Mouse (Mus musculus) G1E (cell line): ENCODE measurements at regions not wholly inside any gene's neighbourhood (a gene's known extent, or its start where the extent isn't known, plus 50 kb on each side); places are given as distances from the start of the nearest gene placed in this dataset.

Experiments
- ATAC-seq: 2 replicates; pipeline ENCODE4 v1.8.0; 2016; ENCODE audit warnings: mild to moderate bottlenecking; ENCODE audit not compliant: insufficient number of reproducible peaks, poor library complexity, low FRiP score, severe bottlenecking; ENCODE audit errors: extremely low read depth
- DNase-seq: peaks from one replicate; pipeline ENCODE4 v3.0.0; 2012; ENCODE audit warnings: low spot score
- H3K27me3 ChIP-seq: 2 replicates; pipeline ENCODE4 v1.6.1; 2012; ENCODE audit warnings: mild to moderate bottlenecking, low read length, inconsistent platforms; ENCODE audit not compliant: insufficient read depth
- H3K36me3 ChIP-seq: replicated peaks from 2 replicates; pipeline ENCODE3; 2012; ENCODE audit warnings: mild to moderate bottlenecking, inconsistent platforms
- H3K4me1 ChIP-seq: 2 replicates; pipeline ENCODE4 v1.6.1; 2012; ENCODE audit warnings: low read depth, low read length, inconsistent platforms, mixed read lengths; ENCODE audit not compliant: insufficient read depth
- H3K4me3 ChIP-seq: 2 replicates; pipeline ENCODE4 v1.5.1; 2012; ENCODE audit warnings: low read depth, mild to moderate bottlenecking, inconsistent platforms, low read length, moderate library complexity, mixed read lengths
- H3K9me3 ChIP-seq: replicated peaks from 2 replicates; pipeline ENCODE4 v1.6.1; 2012; ENCODE audit warnings: inconsistent platforms
- CTCF ChIP-seq: IDR thresholded peaks from 2 replicates; pipeline ENCODE4 v1.5.1; 2012; ENCODE audit warnings: low read depth, low read length, inconsistent platforms, mixed read lengths
- GATA1 ChIP-seq: IDR thresholded peaks from 2 replicates; pipeline ENCODE4 v1.6.1; 2012; ENCODE audit warnings: borderline replicate concordance, low read length, inconsistent platforms, mixed read lengths
- GATA2 ChIP-seq: IDR thresholded peaks from 2 replicates; pipeline ENCODE4 v1.6.1; 2012; ENCODE audit warnings: low read depth, low read length, inconsistent platforms, borderline replicate concordance
- POLR2AphosphoS5 ChIP-seq: IDR thresholded peaks from 2 replicates; pipeline ENCODE4 v1.6.1; 2012; ENCODE audit warnings: low read depth, low read length, inconsistent platforms; ENCODE audit not compliant: insufficient replicate concordance
- TAL1 ChIP-seq: conservative IDR thresholded peaks from 2 replicates; pipeline ENCODE4 v1.6.1; 2012; ENCODE audit warnings: low read depth, low read length, inconsistent platforms, mixed read lengths

DNA sequence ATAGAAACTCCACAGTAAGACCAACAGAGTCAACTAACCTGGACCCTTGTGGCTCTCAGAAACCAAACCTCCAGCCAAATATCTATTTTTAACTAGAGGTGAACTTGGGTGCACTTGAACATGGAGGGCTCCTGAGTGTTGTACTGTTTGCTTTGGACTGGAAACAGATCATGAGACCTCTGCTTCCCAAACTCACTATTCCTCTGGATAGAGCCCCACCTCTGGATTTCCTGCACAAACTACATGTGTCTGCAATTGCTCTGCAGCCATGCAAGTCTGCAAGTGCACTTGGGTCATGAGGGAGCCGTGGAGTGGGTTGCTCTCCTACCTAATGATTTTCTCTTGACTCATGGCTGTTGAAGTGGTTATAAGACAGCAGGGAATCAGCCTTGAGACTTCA is 759.9 kb upstream of the Fam160b2 start:
- DNase-seq: no peak
- H3K27me3 ChIP-seq: no peaks in the 10 kb centered on the region
- TF ChIP-seq TAL1 (no peak), GATA2 (no peak), GATA1 (no peak), POLR2AphosphoS5 (no peak), CTCF (no peak)
- H3K36me3 ChIP-seq: no peaks in the 10 kb centered on the region
- no peak for ATAC-seq
- H3K4me3 ChIP-seq: no peak overlapping the region
- peaks cover 12% of the 10 kb centered on the region for H3K9me3 ChIP-seq
- no peaks in the 10 kb centered on the region for H3K4me1 ChIP-seq

DNA sequence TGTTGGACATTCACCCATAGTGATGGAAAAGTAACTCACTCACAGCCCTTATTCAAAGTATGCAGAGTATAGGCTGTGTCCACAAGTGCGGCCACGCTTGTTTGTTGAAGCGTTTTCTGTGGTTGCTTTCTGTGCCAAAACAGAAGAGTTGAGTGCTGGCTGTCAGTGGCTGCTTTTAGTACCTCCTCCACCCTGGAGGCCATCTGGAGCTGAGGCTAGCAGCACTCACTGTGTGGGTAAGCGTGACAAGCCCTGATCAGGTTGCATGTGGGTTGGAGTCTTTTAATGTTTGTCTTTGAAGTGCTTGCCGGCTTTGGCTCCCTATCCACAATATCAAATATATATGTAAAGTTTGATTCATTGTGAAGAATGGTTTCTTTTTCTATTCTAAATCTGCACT is 738.6 kb upstream of the Fam160b2 start:
- TF ChIP-seq GATA1 (no peak), POLR2AphosphoS5 (no peak), CTCF (no peak), TAL1 (no peak), GATA2 (no peak)
- Histone ChIP-seq H3K36me3 (no peaks in the 10 kb centered on the region), H3K4me3 (no peak overlapping the region), H3K9me3 (peaks cover 8% of the 10 kb centered on the region), H3K27me3 (no peaks in the 10 kb centered on the region), H3K4me1 (no peaks in the 10 kb centered on the region)
- DNase-seq (no peak), ATAC-seq (no peak)

- H3K27me3 ChIP-seq: no peaks in the 10 kb centered on the region
- H3K9me3 ChIP-seq: peaks cover 11% of the 10 kb centered on the region
- no peak overlapping the region for H3K4me3 ChIP-seq
- no peaks in the 10 kb centered on the region for H3K4me1 ChIP-seq
- no peaks in the 10 kb centered on the region for H3K36me3 ChIP-seq
- TF ChIP-seq CTCF (no peak), TAL1 (no peak), GATA1 (no peak), POLR2AphosphoS5 (no peak), GATA2 (no peak)
- DNase-seq: no peak
- no peak for ATAC-seq
Observed at GRCm38 (mm10) chr14:71336906-71337305, 737.3 kb upstream of the Fam160b2 start.

GRCm38 (mm10) chr14:71334022-71334421 is 734.4 kb upstream of the Fam160b2 start:
- Histone ChIP-seq H3K9me3 (peaks cover 25% of the 10 kb centered on the region), H3K36me3 (no peaks in the 10 kb centered on the region), H3K27me3 (no peaks in the 10 kb centered on the region), H3K4me1 (no peaks in the 10 kb centered on the region), H3K4me3 (no peak overlapping the region)
- no peak for TF ChIP-seq POLR2AphosphoS5
- DNase-seq (no peak), ATAC-seq (no peak)

DNA sequence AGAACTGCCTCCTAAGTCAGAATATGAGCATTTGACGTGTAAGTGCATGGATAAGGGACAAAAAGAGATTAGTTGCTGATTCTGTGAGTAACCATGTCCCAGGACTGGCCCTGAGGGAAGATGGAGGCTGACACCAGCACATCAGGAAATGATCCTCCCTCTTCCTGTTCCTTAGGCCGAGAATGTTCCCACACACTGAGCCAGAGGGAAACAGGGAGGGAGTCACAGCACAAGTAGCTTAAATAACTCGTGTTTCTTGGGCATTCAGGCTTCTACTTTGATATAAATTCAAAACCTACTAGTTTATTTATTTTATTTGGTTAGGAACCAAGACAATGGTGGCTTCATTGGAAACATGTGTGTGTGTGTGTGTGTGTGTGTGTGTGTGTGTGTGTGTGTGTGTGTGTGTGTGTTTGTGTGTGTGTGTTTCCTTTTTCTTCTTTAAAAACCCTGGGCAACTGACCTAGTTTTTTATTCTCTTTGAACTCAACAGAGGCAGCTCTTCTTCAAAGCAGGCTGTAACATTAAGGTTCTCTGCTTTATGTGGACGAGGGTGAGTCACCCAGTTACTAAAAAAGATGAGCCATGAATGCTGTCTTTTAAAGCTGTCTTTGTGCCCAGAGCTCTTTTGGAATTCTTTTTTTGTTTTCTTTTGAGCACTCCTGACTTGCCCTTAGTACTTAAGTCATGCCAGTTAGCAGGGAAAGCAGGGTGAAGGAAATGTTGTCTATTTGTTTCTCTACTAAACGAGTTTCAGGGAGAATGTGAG is 730.4 kb upstream of the Fam160b2 start:
- no peak for TF ChIP-seq GATA1
- TF ChIP-seq POLR2AphosphoS5: no peak
- TF ChIP-seq TAL1: no peak
- TF ChIP-seq GATA2: no peak
- no peak for TF ChIP-seq CTCF
- no peak for DNase-seq
- H3K4me1 ChIP-seq: no peaks in the 10 kb centered on the region
- H3K27me3 ChIP-seq: no peaks in the 10 kb centered on the region
- ATAC-seq: no peak
- H3K36me3 ChIP-seq: no peaks in the 10 kb centered on the region
- H3K9me3 ChIP-seq: peaks cover 32% of the 10 kb centered on the region
- no peak overlapping the region for H3K4me3 ChIP-seq

GRCm38 (mm10) chr14:71327621-71328020 is 728.0 kb upstream of the Fam160b2 start:
- DNase-seq (no peak), ATAC-seq (no peak)
- TF ChIP-seq CTCF: no peak
- no peak for TF ChIP-seq TAL1
- TF ChIP-seq GATA1: no peak
- no peak for TF ChIP-seq GATA2
- no peak for TF ChIP-seq POLR2AphosphoS5
- no peaks in the 10 kb centered on the region for H3K36me3 ChIP-seq
- H3K4me1 ChIP-seq: no peaks in the 10 kb centered on the region
- H3K9me3 ChIP-seq: peaks cover 29% of the 10 kb centered on the region
- H3K4me3 ChIP-seq: no peak overlapping the region
- no peaks in the 10 kb centered on the region for H3K27me3 ChIP-seq
